Comparison of ENCODE assay signal across 8 mouse cellular contexts in the genomic region with DNA sequence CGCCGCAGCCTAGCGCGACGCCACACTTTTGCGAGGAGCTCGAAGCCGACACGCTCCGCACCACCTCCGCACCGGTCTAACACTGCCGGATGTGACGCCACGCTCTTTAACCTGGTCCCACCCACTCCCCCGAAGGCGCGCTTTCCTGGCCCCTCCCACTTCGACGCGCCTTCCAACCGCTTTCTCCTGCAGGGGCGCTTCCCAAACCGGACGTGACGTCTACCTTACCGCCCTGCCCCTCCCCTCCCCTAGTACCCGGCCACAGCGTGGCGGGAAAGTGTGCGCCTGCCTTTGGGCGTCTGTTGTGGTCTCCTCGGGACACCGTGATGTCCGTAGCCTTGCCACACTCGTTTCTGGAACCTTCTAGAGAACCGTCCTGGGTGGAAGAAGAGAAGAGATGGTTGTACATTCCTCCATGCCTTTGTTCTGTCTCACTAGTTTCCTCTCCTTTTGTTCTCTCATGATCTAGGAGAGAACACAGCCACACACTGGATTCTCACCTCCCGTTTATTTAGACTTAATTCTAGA. TPM values are rescaled to one million over a fixed set of nuclear protein-coding genes. Genes with fewer than 3 reads are reported as not detected.
DNase-seq lines count a peak whose midpoint lies in the region; ATAC-seq and TF ChIP-seq lines count a peak whose summit lies in the region.

A gene (minus strand): TSS at position 157 of the 528 bp plus-strand sequence.

- intact Hi-C loops in heart, adult 2 months (cut with DNase I), result loop anchor here (5.0 to 10.0 kb wide), 6 partner anchors 104 to 841 kb away; a partner anchor contains a TSS

- peaks cover 13% of the 10 kb centered on the region for H3K4me1 ChIP-seq in embryonic facial prominence, embryonic 13.5 days
- peaks cover 8% of the 10 kb centered on the region for H3K4me1 ChIP-seq in heart, adult 2 months (ENCODE audit: control insufficient read depth, insufficient read depth, low read length)
- peaks cover 23% of the 10 kb centered on the region for H3K4me1 ChIP-seq in limb, embryonic 13.5 days
- H3K4me1 ChIP-seq in midbrain, embryonic 16.5 days (ENCODE audit: control insufficient read depth, insufficient read depth, low read length), result peaks cover 22% of the 10 kb centered on the region

- peak within 1 kb of the TSS; percentile 98 for H3K27ac ChIP-seq in embryonic facial prominence, embryonic 13.5 days
- peak within 1 kb of the TSS; percentile 99 for H3K27ac ChIP-seq in heart, adult 2 months
- peak within 1 kb of the TSS; percentile 97 for H3K27ac ChIP-seq in limb, embryonic 13.5 days
- peak within 1 kb of the TSS; percentile 95 for H3K27ac ChIP-seq in midbrain, embryonic 16.5 days (ENCODE audit: low read length)

- TF ChIP-seq CTCF in heart, adult 2 months (IDR thresholded peaks at IDR 0.05), result peak; percentile 59

- peak within 1 kb of the TSS; percentile 66 for H3K4me2 ChIP-seq in embryonic facial prominence, embryonic 13.5 days
- peak within 1 kb of the TSS; percentile 83 for H3K4me2 ChIP-seq in limb, embryonic 13.5 days (replicated peaks)
- H3K4me2 ChIP-seq in midbrain, embryonic 16.5 days (ENCODE audit: low read length), result peak within 1 kb of the TSS; percentile 73

- under 1% methylated on average over 38 of the region's 38 CpGs for WGBS in embryonic facial prominence, embryonic 13.5 days
- WGBS in heart, adult 2 months, result under 1% methylated on average over 38 of the region's 38 CpGs
- under 1% methylated on average over 36 of the region's 38 CpGs for WGBS in limb, embryonic 13.5 days
- under 1% methylated on average over 37 of the region's 38 CpGs for WGBS in midbrain, embryonic 16.5 days

- H3K4me3 ChIP-seq in embryonic facial prominence, embryonic 13.5 days, result peak within 1 kb of the TSS; percentile 99
- peak within 1 kb of the TSS; percentile 99 for H3K4me3 ChIP-seq in heart, adult 2 months
- H3K4me3 ChIP-seq in limb, embryonic 13.5 days, result peak within 1 kb of the TSS; percentile 96
- peak within 1 kb of the TSS; percentile 78 for H3K4me3 ChIP-seq in midbrain, embryonic 16.5 days (ENCODE audit: low read depth, low read length)

- peaks cover 5% of the 10 kb centered on the region for H3K79me2 ChIP-seq in heart, adult 2 months (replicated peaks; ENCODE audit: control insufficient read depth, insufficient read depth, low read length)

- ATAC-seq in embryonic facial prominence, embryonic 13.5 days (ENCODE audit: insufficient number of reproducible peaks, insufficient read depth, low FRiP score, low TSS enrichment, low read depth), result peak; percentile 98
- peak; percentile 98 for ATAC-seq in limb, embryonic 13.5 days (ENCODE audit: low FRiP score, low read depth)
- ATAC-seq in midbrain, embryonic 16.5 days, result peak; percentile 98

- no peaks in the 10 kb centered on the region for H3K9me3 ChIP-seq in embryonic facial prominence, embryonic 13.5 days
- no peaks in the 10 kb centered on the region for H3K9me3 ChIP-seq in limb, embryonic 13.5 days
- no peaks in the 10 kb centered on the region for H3K9me3 ChIP-seq in midbrain, embryonic 16.5 days (replicated peaks; ENCODE audit: control insufficient read depth, low read length, poor library complexity, severe bottlenecking)

- no peaks in the 10 kb centered on the region for H3K36me3 ChIP-seq in embryonic facial prominence, embryonic 13.5 days
- peaks cover 21% of the 10 kb centered on the region for H3K36me3 ChIP-seq in heart, adult 2 months (ENCODE audit: control insufficient read depth, insufficient read depth, low read length)
- no peaks in the 10 kb centered on the region for H3K36me3 ChIP-seq in limb, embryonic 13.5 days
- no peaks in the 10 kb centered on the region for H3K36me3 ChIP-seq in midbrain, embryonic 16.5 days (ENCODE audit: control insufficient read depth, insufficient read depth, low read length)

- H3K27me3 ChIP-seq in embryonic facial prominence, embryonic 13.5 days, result no peaks in the 10 kb centered on the region
- H3K27me3 ChIP-seq in heart, adult 2 months (ENCODE audit: control insufficient read depth, insufficient read depth, low read length), result no peaks in the 10 kb centered on the region
- no peaks in the 10 kb centered on the region for H3K27me3 ChIP-seq in limb, embryonic 13.5 days
- H3K27me3 ChIP-seq in midbrain, embryonic 16.5 days (ENCODE audit: control insufficient read depth, insufficient read depth, low read depth, low read length), result no peaks in the 10 kb centered on the region

- DNase-seq in 3134 (ENCODE audit: extremely low read depth, insufficient read length, low spot score), result peak; percentile 99
- peak; percentile 97 for DNase-seq in adrenal gland, postnatal 36 days
- peak; percentile 96 to 97 for DNase-seq in heart, adult 2 months
- DNase-seq in kidney, adult 8-10 months, result peak; percentile 95 to 96
- DNase-seq in spleen, postnatal 10 days (ENCODE audit: low spot score in 2 of 2), result peak; percentile 91 to 98

- TF ChIP-seq POLR2A in heart, adult 2 months (IDR thresholded peaks at IDR 0.05; ENCODE audit: insufficient read depth, low read depth, low read length), result peak; percentile 97

- H3K9ac ChIP-seq in embryonic facial prominence, embryonic 13.5 days, result peak within 1 kb of the TSS; percentile 99
- H3K9ac ChIP-seq in heart, adult 2 months (ENCODE audit: low read depth, low read length), result peak within 1 kb of the TSS; percentile 97
- H3K9ac ChIP-seq in limb, embryonic 13.5 days, result peak within 1 kb of the TSS; percentile 98
- peak within 1 kb of the TSS; percentile 91 for H3K9ac ChIP-seq in midbrain, embryonic 16.5 days (ENCODE audit: low read depth, low read length)

- peak; percentile 78 for TF ChIP-seq EP300 in heart, adult 2 months (IDR thresholded peaks at IDR 0.05; ENCODE audit: insufficient read depth, low read depth, low read length)

RNA-seq across cellular contexts. Expression of the gene that starts here (rescaled TPM):
- 100 to 1,000 TPM in 1 of 2 experiments, 10 to 100 TPM in 1; 95.5 to 115 TPM for total RNA-seq in adrenal gland, postnatal 36 days (2021)
- 411 and 430 TPM in 2 replicates for polyA plus RNA-seq in embryonic facial prominence, embryonic 13.5 days (2015; fragmentation: Nextera tagmentation; extraction: Ambion mirVana)
- total RNA-seq in heart, adult 2 months (2021), result 10 to 100 TPM; 33.6 to 43.3 TPM
- 15.6 and 28.6 TPM in 2 replicates for polyA plus RNA-seq in heart, adult 2 months (2012; rRNA removed)
- 422 and 432 TPM in 2 replicates for polyA plus RNA-seq in limb, embryonic 13.5 days (2015; fragmentation: Nextera tagmentation; extraction: Ambion mirVana)
- polyA plus RNA-seq in midbrain, embryonic 16.5 days (2015; fragmentation: Nextera tagmentation; extraction: Ambion mirVana), result 240 and 274 TPM in 2 replicates

Comparison
In these comparisons a context has a peak if more than half of its experiments do, and no peak if none do; other contexts are left out.
1. Peak in every context shown above with its lines: DNase-seq, ATAC-seq, H3K4me3 ChIP-seq and H3K27ac ChIP-seq.